Mouse (Mus musculus) testis, postnatal 14 days (tissue): ENCODE data around the gene Trim38.

Experiments used
- DNase-seq: peaks from one replicate; pipeline ENCODE4 v3.0.0; 2021; ENCODE audit warnings: low spot score

Trim38 gene

GRCm38 (mm10) chr13:23836630-23837029, 66.9 kb downstream of the Trim38 start:
- no peak for DNase-seq

GRCm38 (mm10) chr13:23839308-23839707, 69.6 kb downstream of the Trim38 start, which contains the start of gene Slc17a3:
Gene Slc17a3 (plus strand): TSS chr13:23839434.
- no peak for DNase-seq
